Mouse (Mus musculus) mouse embryonic stem cell (cell line): ENCODE data around the gene 4833420G17Rik.
"Not testable (repeated sequence)": the region's sequence is repeated elsewhere in the genome, so short reads cannot be mapped to it uniquely, and the experiment has no call there.

Experiments
- in situ Hi-C, 2 experiments: fragments of 300-500 bp; cut with MboI; formaldehyde crosslinking; loops; 1 replicate in 1 of 2; 3 replicates in 1 of 2; pipeline ENCODE4 v1.14.3; 2019 to 2020; ENCODE audit warnings: low sequenced_read_pairs in 2 of 2, low pct_unique_long_range_greater_than_20kb in 1 of 2, mixed read lengths in 1 of 2; ENCODE audit not compliant: unreplicated experiment in 1 of 2

The 4833420G17Rik gene

DNA sequence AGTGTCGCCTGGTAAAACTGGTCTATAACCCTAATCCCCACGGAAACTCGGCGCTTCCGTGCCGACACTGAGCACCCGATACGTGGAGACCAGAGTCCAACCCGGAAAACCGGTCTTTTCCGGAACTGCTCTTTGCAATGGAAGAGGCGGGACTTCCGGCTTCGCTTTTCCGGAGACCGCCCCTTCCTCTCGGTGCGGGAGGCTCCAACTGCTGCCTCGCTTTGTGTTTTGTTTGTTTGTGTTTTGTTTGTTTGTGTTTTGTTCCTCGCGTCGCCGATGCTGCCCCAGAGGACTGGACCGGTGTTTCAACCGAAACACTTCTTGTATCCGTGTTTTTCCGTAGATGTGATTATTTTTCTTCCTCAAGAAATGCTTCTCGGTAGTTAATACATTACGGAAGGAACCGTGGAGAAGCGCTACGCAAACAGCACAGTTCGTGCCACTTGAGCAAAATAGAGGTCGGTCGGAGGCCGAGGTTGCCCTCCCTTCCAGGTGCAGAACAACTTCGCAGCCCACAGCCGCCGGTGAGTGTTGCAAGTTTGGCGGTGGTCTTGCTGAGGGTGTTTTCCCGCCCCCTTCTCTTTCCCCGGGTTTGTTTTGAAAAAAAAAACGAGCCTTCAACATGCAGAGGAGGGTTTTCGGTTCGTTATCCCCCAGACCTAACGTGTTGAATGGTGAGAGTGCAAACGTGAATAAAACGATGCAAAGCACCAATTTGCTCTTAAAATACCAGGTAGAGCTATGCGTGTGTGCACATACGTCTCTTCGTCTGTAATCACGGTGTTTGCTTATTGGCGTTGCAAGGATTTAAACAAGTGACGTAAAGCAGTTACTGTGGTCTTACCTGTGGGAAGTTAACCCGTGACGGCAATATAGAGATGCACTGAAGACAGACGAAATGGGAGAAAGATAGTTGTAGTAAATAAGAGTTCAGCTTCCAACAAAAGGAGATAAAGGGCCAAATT, at the start of gene 4833420G17Rik:
Gene 4833420G17Rik (plus strand): TSS at position 173 of the 965 bp plus-strand sequence.
- in situ Hi-C loops: no loop called here

DNA sequence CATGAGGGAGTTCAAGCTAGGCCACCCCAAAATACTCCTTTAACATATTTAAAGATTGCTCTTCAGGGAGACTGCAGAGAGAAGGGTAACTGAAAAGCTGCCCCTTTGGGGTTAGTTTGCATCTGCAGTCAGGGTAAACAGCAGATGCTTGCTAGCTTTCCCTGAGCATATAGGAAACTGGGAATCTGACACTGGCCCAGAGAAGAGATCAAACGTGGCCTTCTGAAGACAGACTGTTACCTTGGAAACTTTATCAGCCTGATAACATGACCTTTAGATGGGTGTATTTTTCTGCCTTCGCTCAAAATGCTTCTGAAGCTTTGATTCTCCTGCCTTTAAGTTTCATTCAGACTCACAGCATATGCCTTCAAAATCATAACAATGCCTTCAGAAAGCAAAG, 49.5 kb upstream of the 4833420G17Rik start:
- in situ Hi-C loops: no loop called here

DNA sequence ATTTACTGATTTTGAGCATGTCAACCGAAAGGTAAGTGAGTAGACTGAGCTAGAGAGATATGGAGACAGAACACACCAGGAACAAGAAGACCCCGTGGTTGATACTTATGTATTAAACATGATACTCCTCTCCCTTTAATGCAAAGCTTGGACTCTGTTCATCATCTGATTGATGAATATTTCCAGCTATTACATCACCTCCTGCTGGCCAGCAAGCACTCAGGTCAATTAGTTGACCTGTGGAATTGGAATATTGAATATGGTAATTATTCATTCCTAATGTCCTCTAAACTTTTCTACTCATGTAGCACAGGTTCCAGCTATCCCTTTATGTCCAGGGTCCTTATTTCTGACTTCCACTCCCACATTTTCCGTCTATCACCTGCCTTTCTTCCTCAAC, 44.1 kb upstream of the 4833420G17Rik start:
- in situ Hi-C loops: no loop called here

DNA sequence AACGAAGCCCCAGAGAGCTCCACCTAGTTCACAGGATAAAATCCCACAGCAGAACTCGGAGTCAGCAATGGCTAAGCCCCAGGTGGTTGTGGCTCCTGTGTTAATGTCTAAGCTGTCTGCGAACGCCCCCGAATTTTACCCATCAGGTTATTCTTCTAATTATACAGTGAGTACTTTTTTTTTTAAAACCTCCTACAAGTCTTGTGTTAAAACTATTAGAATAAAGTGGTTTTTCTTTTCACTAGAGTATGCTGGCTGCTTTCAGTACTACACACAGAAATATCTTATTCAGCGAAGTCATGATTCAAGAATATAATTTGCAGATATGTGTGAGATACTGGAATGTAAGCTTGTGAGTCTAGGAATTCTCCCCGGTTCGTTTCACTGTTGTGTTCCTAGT, 32.4 kb upstream of the 4833420G17Rik start:
- in situ Hi-C loops: no loop called here

DNA sequence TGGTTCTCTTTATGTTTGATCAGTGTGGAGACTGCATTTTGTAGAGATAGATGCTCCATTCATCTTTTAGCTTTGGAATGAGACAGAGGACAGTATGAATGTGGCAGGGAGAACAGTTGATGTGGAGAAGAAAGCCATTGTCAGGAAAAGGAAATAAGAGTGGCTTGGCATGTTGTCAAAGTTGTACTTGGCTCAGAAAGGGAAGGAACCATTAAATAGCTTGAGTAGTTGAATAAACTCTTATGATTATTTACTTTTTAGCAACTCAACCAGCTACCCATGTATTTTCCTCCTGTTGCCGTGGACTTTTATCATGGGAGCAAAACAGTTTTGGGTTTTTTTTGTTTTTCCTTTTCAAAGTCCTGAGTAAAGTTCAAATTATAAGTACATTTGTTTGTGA, 30.5 kb upstream of the 4833420G17Rik start:
- in situ Hi-C loops: no loop called here

DNA sequence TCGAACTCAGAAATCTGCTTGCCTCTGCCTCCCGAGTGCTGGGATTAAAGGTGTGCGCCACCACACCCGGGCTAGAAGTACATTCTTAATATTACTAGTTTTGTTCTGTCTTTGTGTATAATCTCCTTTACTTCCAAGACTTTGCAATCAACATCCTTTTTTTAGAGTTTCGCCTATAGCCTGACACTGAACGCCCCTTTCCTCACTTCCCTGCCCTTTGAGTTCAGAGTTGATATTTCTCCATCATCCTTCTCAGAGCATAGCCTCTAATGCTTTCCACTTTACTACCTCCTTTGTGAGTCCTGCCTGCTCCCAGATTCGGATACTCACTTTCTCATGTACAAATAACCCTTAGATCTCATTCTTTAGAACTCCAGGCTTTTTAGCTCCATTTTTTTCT, 28.2 kb upstream of the 4833420G17Rik start:
- in situ Hi-C loops: no loop called here

DNA sequence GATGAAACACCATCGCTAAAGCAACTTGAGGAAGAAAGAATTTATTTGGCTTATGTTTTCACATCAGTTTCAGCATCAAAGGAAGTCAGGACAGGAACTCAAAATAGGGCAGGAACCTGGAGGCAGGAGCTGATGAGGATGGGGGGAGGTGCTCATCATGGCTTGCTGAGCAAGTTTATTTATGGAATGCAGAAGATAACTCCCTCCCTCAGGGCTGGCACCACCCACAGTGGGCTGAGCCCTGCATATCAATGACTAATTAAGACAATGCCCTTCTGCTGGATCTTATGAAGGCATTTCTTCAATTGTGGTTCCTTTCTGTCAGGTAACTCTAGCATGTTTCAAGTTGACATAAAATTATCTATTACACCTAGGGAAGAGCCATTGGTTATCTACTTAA, 20.3 kb upstream of the 4833420G17Rik start:
- in situ Hi-C loops: no loop called here

DNA sequence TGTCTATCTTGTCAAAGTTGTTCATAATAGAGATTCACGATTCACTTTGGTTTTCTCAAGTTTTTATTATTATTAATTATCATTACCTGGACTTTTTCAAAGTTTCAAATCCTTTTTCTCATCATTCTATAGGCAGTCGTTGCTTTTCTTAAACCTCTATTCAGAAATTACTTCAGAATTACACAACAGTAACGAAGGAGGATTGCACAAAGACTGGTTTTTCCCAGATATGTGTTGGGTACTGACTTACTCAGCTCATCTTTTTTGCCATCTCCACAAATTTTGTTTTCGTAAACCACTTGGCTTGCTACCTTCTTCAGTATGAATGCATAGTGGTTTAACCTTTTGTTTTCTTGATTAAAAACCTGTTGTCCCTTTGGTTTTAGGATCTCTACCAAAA, 9.0 kb upstream of the 4833420G17Rik start:
- in situ Hi-C loops: no loop called here

DNA sequence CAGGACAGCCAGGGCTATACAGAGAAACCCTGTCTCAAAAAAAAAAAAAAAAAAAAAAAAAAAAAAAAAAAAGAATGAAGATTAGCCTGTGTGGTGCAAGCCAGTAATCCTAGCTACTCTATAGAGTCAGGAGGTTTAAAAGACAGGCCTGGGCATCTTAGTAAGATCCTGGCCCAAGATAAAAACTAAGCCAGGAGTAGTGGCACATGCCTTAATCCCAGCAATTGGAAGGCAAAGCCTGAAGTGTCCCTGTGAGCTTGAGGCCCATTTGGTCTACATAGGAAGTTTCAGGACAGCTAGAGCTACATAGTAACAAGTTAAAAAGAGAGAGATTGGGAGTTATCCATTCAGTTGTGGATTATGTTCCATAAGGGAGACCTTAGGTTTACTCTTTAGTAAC, 7.5 kb upstream of the 4833420G17Rik start:
- in situ Hi-C loops: no loop called here

DNA sequence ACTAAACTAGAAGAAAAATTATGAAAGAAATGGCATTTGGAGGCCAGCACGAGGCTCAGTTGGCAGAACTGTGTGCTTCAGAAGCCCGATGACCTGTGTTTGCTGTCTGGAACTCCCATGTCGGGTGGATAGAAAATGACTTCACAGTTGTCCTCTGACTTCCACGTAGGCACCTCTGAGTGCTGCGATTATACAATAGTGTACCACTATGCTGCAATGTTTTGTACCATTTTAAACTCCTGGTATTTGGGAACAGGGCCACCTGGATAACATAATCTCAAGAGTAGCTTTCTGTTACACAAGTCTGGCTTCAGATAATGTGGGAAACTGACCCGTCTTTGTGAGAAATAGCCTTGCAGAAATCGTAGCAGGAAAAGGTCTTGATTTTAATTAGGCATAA, 6.2 kb upstream of the 4833420G17Rik start:
- in situ Hi-C loops: no loop called here

DNA sequence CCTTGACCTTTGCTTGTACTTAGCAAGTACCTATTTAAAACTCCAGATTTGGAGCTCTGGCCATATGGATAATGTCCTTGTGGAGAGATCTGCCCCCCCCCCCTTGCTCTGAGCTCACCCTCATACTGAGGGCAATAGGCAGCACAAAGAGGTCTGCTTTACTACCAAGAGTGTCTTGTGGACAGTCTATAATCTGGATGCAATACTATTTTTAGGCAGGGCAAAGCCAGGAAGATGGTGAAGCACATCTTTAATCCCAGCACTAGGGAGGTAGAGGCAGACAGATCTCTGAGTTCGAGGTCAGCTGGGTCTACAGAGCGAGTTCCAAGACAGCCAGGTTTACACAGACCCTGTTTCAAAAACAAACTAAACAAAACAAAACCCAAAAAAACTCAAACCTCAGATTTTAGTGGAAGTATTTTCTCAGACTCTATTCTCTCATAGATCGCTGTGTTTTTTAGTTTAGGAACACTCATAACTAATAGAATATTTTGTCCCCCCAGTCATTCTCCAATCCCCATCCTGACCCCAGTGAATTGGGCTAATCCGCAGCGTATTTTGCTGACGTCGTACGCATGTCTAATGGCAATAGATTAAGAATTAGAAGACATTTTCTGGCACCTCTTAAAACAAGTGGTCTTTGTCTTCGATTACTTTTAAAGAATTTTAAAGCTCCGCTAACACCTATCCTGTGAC, 520 bp upstream of the 4833420G17Rik start:
- in situ Hi-C loops: no loop called here

DNA sequence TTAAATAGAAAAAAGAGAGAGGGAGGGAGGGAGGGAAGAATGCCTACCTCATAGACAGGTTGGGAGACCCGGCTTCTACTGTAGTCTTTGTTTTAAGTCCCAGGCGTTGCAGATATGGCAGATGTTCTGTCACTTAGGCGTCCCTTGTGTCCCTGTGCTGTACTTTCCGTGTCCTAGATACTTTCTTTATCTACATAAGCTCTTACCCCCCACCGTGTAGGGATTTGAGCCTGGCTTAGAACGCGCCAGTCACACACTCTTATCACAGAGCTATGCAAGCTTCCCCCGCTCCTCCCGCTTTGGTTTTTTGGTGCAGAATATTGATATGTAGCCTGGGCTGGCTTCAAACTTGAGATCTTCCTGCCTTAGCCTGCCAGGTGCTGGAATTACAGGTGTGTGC, 14.1 kb downstream of the 4833420G17Rik start:
- in situ Hi-C loops: no loop called here

DNA sequence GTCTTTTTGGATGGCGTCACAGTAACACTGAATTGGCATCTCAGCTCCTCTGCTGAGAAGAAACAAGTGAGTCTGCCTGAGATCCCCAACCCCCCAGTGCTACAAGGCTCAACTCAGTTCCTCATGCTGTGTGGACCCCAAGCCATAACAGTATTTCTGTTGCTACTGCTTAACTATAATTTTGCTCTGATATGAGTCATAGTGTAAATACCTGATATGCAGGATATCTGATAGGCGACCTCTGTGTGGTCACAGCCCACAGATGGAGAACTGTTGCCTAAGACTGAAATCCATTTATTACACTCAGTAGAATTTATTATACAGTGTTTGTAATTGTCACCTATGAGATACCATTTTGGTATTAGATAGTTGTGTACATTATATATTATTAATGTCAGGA, 15.2 kb downstream of the 4833420G17Rik start:
- in situ Hi-C loops: no loop called here

DNA sequence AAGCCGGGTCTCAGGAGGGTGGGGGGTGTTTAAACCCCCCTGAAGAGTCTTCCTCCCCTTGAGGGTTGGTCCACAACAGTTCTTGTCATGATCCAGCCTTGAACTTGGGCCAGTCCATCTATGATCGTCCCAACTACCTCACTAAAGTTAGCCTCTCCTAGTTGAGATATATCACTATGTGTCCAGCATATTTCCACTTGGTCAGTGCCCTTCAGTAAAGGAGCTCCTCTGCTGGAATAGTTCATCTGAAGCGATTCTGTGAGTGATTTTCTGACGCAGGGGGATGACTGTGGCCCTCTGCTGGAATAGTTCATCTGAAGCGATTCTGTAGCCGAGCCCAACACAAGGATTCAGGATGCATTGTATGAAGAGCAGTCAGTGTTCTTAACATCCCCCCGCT, 24.8 kb downstream of the 4833420G17Rik start:
- in situ Hi-C loops: no loop called here

DNA sequence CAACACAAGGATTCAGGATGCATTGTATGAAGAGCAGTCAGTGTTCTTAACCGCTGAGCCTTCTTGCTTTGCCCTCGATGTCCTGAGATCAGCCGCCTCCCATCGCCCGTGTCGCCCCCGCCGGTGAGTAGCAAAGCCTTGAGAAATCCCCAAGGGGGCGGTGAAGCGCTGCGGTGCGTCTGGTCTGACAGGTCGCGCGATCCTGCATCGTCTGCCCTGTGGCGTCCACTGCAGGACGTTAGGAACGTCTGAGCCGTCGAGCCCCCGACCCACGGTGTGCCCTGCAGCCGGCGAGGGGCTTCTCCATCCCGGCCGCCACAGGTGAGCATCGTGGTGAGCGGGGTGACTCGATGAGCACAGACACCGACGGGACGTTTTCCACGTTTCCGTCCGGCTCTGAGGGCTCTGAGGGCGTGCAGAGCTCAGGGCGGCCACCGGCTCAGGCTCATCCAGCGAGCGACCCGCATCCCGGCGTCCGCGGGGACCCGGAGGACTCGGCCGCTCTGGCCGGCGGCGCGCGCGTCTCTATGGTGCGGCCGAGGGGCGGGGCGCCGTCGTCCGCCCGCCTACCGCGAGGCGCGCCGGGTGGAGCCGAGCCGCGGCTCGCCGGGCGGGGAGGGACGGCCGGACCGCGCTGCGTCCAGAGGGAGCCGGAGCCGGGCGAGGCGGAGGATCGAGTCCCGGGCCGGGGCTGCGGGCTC, 25.5 kb downstream of the 4833420G17Rik start, which contains the start of the genes Tmem267 and 3110070M22Rik:
Gene Tmem267 (plus strand): TSS at position 160 of the 701 bp plus-strand sequence.
Gene 3110070M22Rik (minus strand): TSS at position 504 of the 701 bp plus-strand sequence.
- in situ Hi-C loops: no loop called here

DNA sequence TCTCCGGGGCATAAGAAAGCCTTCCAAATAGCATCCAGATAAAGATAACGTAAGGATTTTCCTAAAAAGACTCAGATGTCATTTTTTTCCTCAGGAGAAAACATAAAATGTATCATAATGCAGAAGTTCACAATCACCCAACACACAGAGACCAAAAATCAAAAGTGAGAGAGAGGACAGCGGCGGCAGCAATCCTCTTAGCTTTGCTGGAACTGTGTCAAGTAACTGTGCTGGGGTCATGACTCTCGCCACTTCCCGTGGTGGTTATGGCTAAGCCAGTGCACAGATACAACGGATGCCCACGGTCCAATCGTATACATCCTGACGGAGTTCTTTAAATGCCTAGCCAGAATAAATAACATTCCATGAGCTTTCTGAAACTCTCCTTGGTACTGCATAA, 29.5 kb downstream of the 4833420G17Rik start:
- in situ Hi-C loops: not testable (repeated sequence)

DNA sequence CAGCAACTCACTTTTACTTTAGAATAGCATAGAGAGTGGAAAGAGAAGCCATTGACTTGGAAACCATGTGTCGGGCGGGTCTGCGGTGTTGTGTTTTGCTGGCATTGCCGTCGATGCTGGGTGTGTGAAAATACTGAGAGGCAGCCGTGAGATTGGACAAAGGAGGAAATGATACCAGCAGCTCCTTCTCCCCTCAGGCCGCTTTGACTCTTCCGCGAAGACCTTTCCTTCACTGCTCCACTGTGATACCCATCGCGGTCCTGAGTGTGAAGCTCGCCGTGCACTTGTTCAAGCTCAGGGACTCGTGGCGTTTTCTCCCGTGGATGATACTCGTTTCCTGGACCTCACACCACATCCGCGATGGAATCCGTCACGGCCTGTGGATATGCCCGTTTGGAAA, 32.4 kb downstream of the 4833420G17Rik start:
- in situ Hi-C loops: not testable (repeated sequence)
